Mouse (Mus musculus) C2C12 (cell line): ENCODE results near the gene Slc36a2.

Source experiments
- CTCF ChIP-seq: IDR thresholded peaks from one replicate; pipeline ENCODE4 v1.5.1; 2011; ENCODE audit not compliant: control insufficient read depth, insufficient read depth, insufficient read length
- FOSL1 ChIP-seq: IDR thresholded peaks from one replicate; pipeline ENCODE4 v1.8.0; 2011; ENCODE audit warnings: mild to moderate bottlenecking, low read length; ENCODE audit not compliant: poor library complexity, insufficient read depth, severe bottlenecking
- MYOG ChIP-seq: IDR thresholded peaks from one replicate; pipeline ENCODE4 v1.6.1; 2011; ENCODE audit not compliant: control insufficient read depth, insufficient read length; ENCODE audit errors: extremely low read depth
- USF1 ChIP-seq: IDR thresholded peaks from one replicate; pipeline ENCODE4 v1.6.1; 2011; ENCODE audit warnings: low read depth, mild to moderate bottlenecking, control low read depth, moderate library complexity

DNA sequence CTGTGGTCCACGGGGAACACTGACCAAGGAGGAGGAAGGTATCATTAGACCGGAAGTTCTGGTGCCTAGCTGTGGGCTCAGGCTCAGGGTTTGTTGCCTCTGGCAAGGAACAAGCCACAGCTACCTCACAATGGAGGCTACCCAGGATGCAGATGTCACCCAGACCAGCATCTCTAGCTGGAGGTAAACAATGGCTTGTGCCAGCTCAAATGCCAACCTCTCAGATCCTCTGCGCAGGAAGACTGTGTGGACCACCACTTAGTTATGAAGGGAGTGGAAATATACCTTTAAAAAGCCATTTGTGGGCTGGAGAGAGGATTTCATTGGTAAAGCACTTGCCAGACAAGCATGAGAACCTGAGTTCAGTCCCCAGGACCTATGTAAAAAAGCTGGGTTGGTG lies 33.3 kb downstream of the Slc36a2 start, which contains the start of gene Slc36a3:
- TF ChIP-seq USF1 (no peak), CTCF (no peak), MYOG (no peak), FOSL1 (no peak)
